Mouse (Mus musculus): ENCODE results near the gene Dand5. TPM values are rescaled to one million over a fixed set of nuclear protein-coding genes. Genes with fewer than 3 reads are reported as not detected.

Dand5 gene
- polyA plus RNA-seq, 1 experiment, result 3.1 TPM

GRCm38 (mm10) chr8:84815547-84815946 lies 7.1 kb downstream of the Dand5 start:
- TF ChIP-seq FLI1 (IDR thresholded peaks at IDR 0.05; ENCODE audit: low read length) (no peak), GATA1 (IDR thresholded peaks at IDR 0.05; ENCODE audit: borderline replicate concordance, low read length) (no peak)
- H3K4me3 ChIP-seq (replicated peaks), result peak overlapping the region; percentile 76
- peaks cover 53% of the 10 kb centered on the region for H3K4me1 ChIP-seq
- no peaks in the 10 kb centered on the region for H3K9me3 ChIP-seq
- peaks cover 23% of the 10 kb centered on the region for H3K27me3 ChIP-seq (replicated peaks)
- H3K36me3 ChIP-seq (replicated peaks; ENCODE audit: low read length), result no peaks in the 10 kb centered on the region

DNA sequence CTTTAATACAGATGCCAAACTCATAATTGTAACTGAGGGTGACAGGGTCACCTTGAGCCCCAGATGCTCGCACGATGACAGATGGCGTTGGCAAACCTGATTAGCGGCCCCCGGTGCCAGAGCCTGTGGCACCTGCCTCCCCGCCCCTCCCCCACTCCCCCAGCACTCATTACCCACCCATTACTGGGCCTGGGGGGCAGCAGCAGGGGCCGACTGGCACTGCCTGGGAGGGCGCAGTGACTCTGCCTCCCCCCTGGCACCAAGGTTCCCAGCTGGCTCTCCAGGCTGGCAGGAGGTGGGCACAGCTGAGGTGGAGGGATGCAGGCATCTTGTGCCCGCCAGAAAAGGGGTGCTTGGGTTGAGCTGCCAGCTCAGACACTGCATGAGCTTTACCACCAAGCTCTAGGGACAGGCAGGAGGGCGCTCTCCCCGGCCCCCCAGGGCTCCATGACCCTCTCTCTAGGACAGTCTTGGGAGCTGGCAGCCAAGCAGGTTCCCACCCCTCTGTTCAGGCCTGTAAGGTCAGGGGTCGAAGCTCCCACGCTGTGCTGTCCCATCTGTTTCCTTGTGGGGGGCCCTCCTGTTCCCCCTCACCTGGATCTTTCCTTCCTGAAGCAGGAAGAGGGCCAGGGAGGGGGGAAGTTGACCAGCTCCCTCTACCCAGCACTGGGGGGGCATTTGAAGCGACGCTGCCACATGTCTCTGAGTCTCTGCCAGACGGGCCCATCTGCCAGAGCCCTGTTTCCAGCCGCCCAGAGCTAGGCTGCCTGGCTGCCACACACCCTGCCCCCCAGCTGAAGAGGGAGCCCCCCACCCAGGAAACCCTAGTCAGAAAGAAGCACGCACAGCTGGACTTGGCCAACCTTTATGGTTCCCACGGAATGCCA lies 7.8 kb downstream of the Dand5 start:
- Histone ChIP-seq H3K36me3 (replicated peaks; ENCODE audit: low read length) (no peaks in the 10 kb centered on the region), H3K4me3 (replicated peaks) (peak overlapping the region; percentile 76), H3K27me3 (replicated peaks) (peaks cover 23% of the 10 kb centered on the region), H3K9me3 (no peaks in the 10 kb centered on the region), H3K4me1 (peaks cover 51% of the 10 kb centered on the region)
- no peak for TF ChIP-seq FLI1 (IDR thresholded peaks at IDR 0.05; ENCODE audit: low read length)
- TF ChIP-seq GATA1 (IDR thresholded peaks at IDR 0.05; ENCODE audit: borderline replicate concordance, low read length), result no peak

- peaks cover 26% of the 10 kb centered on the region for H3K27me3 ChIP-seq (replicated peaks)
- H3K36me3 ChIP-seq (replicated peaks; ENCODE audit: low read length), result no peaks in the 10 kb centered on the region
- TF ChIP-seq FLI1 (IDR thresholded peaks at IDR 0.05; ENCODE audit: low read length) (no peak), GATA1 (IDR thresholded peaks at IDR 0.05; ENCODE audit: borderline replicate concordance, low read length) (no peak)
- H3K9me3 ChIP-seq, result no peaks in the 10 kb centered on the region
- no peak overlapping the region for H3K4me3 ChIP-seq (replicated peaks)
- peaks cover 51% of the 10 kb centered on the region for H3K4me1 ChIP-seq
These were observed 8.4 kb downstream of the Dand5 start for GRCm38 (mm10) chr8:84814240-84814554.

GRCm38 (mm10) chr8:84813830-84814229 lies 8.8 kb downstream of the Dand5 start:
- H3K27me3 ChIP-seq (replicated peaks), result peaks cover 29% of the 10 kb centered on the region
- H3K4me1 ChIP-seq, result peaks cover 55% of the 10 kb centered on the region
- no peaks in the 10 kb centered on the region for H3K9me3 ChIP-seq
- TF ChIP-seq GATA1 (IDR thresholded peaks at IDR 0.05; ENCODE audit: borderline replicate concordance, low read length), result no peak
- no peak overlapping the region for H3K4me3 ChIP-seq (replicated peaks)
- H3K36me3 ChIP-seq (replicated peaks; ENCODE audit: low read length), result no peaks in the 10 kb centered on the region

DNA sequence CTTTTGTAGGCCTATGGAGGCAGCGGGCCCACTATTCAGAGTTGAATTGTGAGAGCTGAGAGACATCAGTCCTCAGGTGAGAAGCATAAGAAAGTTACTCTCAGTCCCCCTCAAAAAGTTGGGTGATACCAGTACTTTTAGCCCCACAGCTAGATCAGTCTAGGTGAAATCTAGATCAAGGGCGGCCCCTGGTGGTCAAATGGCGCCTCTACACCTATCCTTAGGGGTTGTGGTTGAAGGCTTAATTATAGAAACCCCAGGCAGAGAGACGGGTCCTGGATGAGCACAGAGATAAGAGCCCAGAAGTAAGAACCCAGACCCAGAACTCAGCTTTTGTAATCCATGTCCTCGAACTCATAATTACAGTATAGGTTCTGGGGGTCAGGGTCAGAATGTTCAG lies 9.6 kb downstream of the Dand5 start:
- Histone ChIP-seq H3K27me3 (replicated peaks) (peaks cover 31% of the 10 kb centered on the region), H3K4me1 (peaks cover 57% of the 10 kb centered on the region), H3K9me3 (no peaks in the 10 kb centered on the region), H3K4me3 (replicated peaks) (no peak overlapping the region), H3K36me3 (replicated peaks; ENCODE audit: low read length) (no peaks in the 10 kb centered on the region)
- TF ChIP-seq GATA1 (IDR thresholded peaks at IDR 0.05; ENCODE audit: borderline replicate concordance, low read length) (no peak), FLI1 (IDR thresholded peaks at IDR 0.05; ENCODE audit: low read length) (no peak)

DNA sequence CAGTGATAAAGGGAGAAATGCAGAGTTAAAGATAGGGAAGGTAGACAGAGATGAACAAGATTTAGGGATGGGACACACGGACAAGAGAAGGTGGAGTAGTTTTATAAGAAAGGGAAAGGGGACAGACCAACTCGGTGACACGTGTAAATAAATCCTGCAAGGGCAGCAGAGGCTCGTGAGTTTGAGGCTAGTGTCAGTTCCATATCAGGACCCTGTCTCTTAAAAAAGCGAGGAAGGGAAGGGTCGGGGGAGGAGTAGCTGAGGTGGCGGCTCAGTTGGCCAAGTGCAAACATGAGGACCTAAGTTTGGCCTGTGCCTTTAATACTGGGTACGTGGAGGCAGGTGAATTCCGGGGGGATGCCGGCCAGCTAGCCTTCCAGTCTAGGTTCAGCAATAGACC lies 11.3 kb downstream of the Dand5 start:
- H3K4me1 ChIP-seq, result peaks cover 57% of the 10 kb centered on the region
- no peaks in the 10 kb centered on the region for H3K36me3 ChIP-seq (replicated peaks; ENCODE audit: low read length)
- peak overlapping the region; percentile 89 for H3K4me3 ChIP-seq (replicated peaks)
- TF ChIP-seq FLI1 (IDR thresholded peaks at IDR 0.05; ENCODE audit: low read length), result no peak
- TF ChIP-seq GATA1 (IDR thresholded peaks at IDR 0.05; ENCODE audit: borderline replicate concordance, low read length), result no peak
- peaks cover 1% of the 10 kb centered on the region for H3K9me3 ChIP-seq
- peaks cover 31% of the 10 kb centered on the region for H3K27me3 ChIP-seq (replicated peaks)

GRCm38 (mm10) chr8:84810896-84811295 lies 11.7 kb downstream of the Dand5 start:
- Histone ChIP-seq H3K9me3 (peaks cover 5% of the 10 kb centered on the region), H3K36me3 (replicated peaks; ENCODE audit: low read length) (no peaks in the 10 kb centered on the region), H3K4me3 (replicated peaks) (peak overlapping the region; percentile 89), H3K4me1 (peaks cover 53% of the 10 kb centered on the region), H3K27me3 (replicated peaks) (peaks cover 35% of the 10 kb centered on the region)
- no peak for TF ChIP-seq FLI1 (IDR thresholded peaks at IDR 0.05; ENCODE audit: low read length)
- no peak for TF ChIP-seq GATA1 (IDR thresholded peaks at IDR 0.05; ENCODE audit: borderline replicate concordance, low read length)

DNA sequence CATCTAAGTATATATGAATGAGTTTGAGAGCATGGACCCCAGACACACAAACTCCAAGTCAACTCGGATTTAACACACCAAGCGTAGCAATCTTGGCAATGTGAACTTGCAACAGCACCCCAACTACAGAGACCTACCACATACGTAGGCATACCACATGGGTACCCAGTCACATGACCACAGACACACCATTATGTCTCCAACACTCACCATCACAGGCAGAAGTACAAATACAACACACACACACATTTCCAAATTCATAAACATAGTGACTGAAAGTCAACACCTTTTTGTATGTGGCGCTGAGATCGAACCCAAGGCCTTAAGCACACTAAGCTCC lies 12.7 kb downstream of the Dand5 start:
- TF ChIP-seq FLI1 (IDR thresholded peaks at IDR 0.05; ENCODE audit: low read length), result no peak
- Histone ChIP-seq H3K4me1 (peaks cover 46% of the 10 kb centered on the region), H3K4me3 (replicated peaks) (no peak overlapping the region), H3K27me3 (replicated peaks) (peaks cover 45% of the 10 kb centered on the region), H3K9me3 (peaks cover 11% of the 10 kb centered on the region), H3K36me3 (replicated peaks; ENCODE audit: low read length) (no peaks in the 10 kb centered on the region)

DNA sequence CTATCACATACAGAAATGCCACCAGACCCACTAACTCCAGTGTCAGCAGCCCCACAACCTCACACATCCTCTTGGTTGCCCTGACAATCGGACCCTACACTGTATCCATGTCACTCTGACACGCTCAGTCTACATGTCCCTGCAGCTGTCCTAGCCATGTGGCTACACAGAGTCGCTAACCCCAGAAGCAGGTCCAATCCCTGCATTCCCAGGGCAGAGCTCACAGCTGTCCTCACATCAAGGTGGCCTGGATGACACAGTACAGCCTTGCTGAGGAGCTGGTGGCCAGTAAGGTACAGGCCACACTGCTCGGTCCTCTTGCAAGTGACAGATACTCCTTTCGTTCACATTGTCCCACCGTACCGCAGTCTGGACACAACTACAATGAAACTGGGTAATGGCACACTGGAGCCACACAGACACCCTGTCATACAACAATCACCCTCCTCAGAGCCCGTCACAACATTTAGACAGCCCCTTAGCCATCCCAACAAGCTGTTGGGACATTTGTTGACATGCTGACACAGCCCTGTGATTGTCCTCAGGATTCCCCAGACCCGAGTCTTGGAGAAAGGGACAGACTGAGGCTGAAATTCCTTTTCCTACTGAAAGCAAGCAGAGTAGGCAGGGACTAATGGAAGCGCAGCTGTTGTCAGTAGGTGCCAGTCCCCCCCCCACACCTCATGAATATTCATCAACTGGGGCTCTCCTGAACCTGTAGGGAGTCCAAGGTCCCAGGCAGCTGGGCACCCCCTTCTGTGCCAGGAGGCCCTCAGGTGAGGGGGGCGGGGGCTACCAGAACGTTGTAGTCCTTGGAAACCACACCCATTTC lies 13.3 kb downstream of the Dand5 start:
- peaks cover 40% of the 10 kb centered on the region for H3K4me1 ChIP-seq
- H3K27me3 ChIP-seq (replicated peaks), result peaks cover 49% of the 10 kb centered on the region
- peak overlapping the region; percentile 44 for H3K4me3 ChIP-seq (replicated peaks)
- H3K36me3 ChIP-seq (replicated peaks; ENCODE audit: low read length), result no peaks in the 10 kb centered on the region
- no peak for TF ChIP-seq GATA1 (IDR thresholded peaks at IDR 0.05; ENCODE audit: borderline replicate concordance, low read length)
- H3K9me3 ChIP-seq, result peaks cover 11% of the 10 kb centered on the region

DNA sequence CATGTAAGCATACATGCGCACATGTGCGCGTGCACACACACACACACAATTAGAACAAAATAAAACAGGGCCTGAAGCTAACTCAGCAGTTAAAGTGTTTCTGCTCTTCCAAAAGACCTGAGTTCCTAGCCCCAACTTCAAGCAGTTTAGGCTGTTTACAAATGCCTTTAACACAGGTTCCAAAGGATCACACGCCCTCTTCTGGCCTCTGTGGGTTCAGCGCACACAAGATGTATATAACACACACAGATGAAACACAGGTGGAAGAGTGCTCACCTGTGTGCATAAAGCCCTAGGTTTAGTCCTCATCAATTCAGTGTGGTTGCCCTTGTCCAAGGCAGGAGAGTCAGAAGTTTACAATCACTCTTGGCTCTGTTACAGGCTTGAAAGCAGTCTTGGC lies 16.6 kb downstream of the Dand5 start:
- no peak for TF ChIP-seq GATA1 (IDR thresholded peaks at IDR 0.05; ENCODE audit: borderline replicate concordance, low read length)
- TF ChIP-seq FLI1 (IDR thresholded peaks at IDR 0.05; ENCODE audit: low read length), result no peak
- Histone ChIP-seq H3K27me3 (replicated peaks) (peaks cover 56% of the 10 kb centered on the region), H3K9me3 (peaks cover 11% of the 10 kb centered on the region), H3K4me1 (peaks cover 19% of the 10 kb centered on the region), H3K36me3 (replicated peaks; ENCODE audit: low read length) (no peaks in the 10 kb centered on the region), H3K4me3 (replicated peaks) (no peak overlapping the region)
